Mouse (Mus musculus) layer of hippocampus, postnatal 10 days (tissue): ENCODE measurements around the gene Gm9125. TPM values are rescaled to one million over a fixed set of nuclear protein-coding genes. Genes with fewer than 3 reads are reported as not detected.
"Not testable (repeated sequence)": the region's sequence is repeated elsewhere in the genome, so short reads cannot be mapped to it uniquely, and the experiment has no call there.

Experiments
- DNase-seq, 2 experiments: peaks; one replicate each; pipeline ENCODE4 v3.0.0; 2021; ENCODE audit warnings: low spot score in 2 of 2
- long read RNA-seq: library from polyadenylated mRNA; stranded (forward); transcript quantifications from one replicate; pipeline ENCODE4 v2.0.0, GENCODE M21; 2023
- total RNA-seq, 2 experiments: library from RNA; stranded (reverse); gene quantifications; 2 replicates each; pipeline ENCODE4 v1.2.3; 2021

Gene Gm9125
- total RNA-seq: not detected
- long read RNA-seq: 0 reads

- DNase-seq: not testable (repeated sequence)
Measured at GRCm38 (mm10) chr3:94054785-94055184, at the start of gene Gm9125. Gene Gm9125 (minus strand): TSS chr3:94054885.

- DNase-seq: not testable (repeated sequence)
Measured at GRCm38 (mm10) chr3:94072544-94072943, 17.9 kb upstream of the Gm9125 start, which contains the start of gene Gm10697. Gene Gm10697 (minus strand): TSS chr3:94072644.

- not testable (repeated sequence) for DNase-seq
Measured at GRCm38 (mm10) chr3:94049566-94050121, 5.0 kb downstream of the Gm9125 start.

DNA sequence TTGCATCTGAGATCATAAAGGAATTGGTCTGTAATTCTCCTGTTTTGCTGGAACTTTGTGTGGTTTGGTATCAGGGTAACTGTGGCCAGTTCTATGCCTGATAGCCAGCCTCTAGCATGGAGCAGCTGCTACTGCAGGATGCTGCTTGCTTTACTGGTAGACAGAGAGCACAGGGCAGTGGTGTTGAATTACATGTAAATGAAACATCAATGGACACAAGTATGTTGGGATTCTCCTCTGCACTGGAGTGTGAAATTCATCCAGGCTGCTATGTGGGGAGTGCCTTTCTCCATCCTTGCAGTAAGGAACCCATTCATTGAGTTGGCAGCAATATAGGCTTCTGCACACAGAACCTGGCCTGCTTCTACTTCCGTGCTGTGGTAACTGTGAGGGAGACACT lies 16.4 kb downstream of the Gm9125 start:
- DNase-seq: not testable (repeated sequence)

DNA sequence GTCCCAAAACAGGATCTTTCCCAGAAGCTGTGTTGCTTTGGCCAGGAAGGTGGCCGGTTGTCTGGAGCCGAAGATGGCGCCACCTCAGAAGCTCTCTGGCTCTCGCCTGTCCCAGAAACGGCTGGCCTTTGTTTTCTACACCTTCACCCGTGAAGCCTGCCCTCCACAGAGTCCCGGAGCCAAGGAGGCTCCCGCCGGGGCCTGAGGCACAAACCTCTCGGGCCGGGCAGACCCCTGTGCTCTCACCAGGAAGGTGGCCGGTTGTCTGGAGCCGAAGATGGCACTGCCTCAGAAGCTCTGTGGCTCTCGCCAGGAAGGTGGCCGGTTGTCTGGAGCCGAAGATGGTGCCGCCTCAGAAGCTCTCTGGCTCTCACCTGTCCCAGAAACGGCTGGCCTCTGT lies 20.3 kb downstream of the Gm9125 start:
- DNase-seq: not testable (repeated sequence)

Other genes with a start within 250 kb of the Gm9125 start
- not detected for gene Tdpoz3, start 228.9 kb downstream of the Gm9125 start, total RNA-seq
- gene Gm9117, start 111.3 kb downstream of the Gm9125 start, total RNA-seq: not detected
- gene Tdpoz5, start 93.6 kb downstream of the Gm9125 start, total RNA-seq: not detected
- not detected for gene Gm10697, start 17.8 kb upstream of the Gm9125 start, total RNA-seq
- gene Gm10696, start 123.3 kb upstream of the Gm9125 start, total RNA-seq: not detected
- gene Gm5286, start 141.8 kb upstream of the Gm9125 start, total RNA-seq: not detected
- not detected for gene Gm4778, start 209.2 kb upstream of the Gm9125 start, total RNA-seq